Mouse (Mus musculus) left cerebral cortex, adult 8-10 months (tissue): ENCODE data around the gene E130311K13Rik. TPM values are rescaled to one million over a fixed set of nuclear protein-coding genes. Genes with fewer than 3 reads are reported as not detected.

Experiments used
- DNase-seq, 2 experiments: peaks; one replicate each; pipeline ENCODE4 v3.0.0; 2022; ENCODE audit warnings: low spot score in 2 of 2
- total RNA-seq, 4 experiments: library from RNA; stranded (reverse); gene quantifications; 2 replicates each; pipeline ENCODE4 v1.2.4; 2022

E130311K13Rik gene
- total RNA-seq, 4 experiments from 2014 or later = 12.1 to 15.5 (median 13.4) TPM

DNA sequence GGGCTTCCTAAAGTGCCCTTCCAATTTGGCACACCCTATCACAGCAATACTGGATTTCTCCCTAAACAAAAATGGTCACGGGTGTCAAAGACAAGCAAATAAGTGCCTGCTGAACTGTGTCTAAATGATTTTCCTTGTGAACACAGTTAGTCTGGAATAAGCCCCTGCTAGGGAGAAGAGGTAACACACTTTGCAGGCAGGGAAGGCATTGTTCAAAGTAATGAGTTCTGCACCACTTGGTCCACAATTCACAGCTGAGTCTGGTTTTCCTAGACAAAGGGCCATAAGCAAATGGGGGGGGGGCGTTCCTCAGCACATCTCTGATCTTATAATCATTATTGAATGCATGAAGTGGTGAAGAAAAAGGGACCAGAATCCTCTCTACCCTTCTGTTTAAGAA lies 33.5 kb downstream of the E130311K13Rik start:
- no peak for DNase-seq

- no peak for DNase-seq
Measured at GRCm38 (mm10) chr3:63893677-63894076, 35.6 kb downstream of the E130311K13Rik start.

DNA sequence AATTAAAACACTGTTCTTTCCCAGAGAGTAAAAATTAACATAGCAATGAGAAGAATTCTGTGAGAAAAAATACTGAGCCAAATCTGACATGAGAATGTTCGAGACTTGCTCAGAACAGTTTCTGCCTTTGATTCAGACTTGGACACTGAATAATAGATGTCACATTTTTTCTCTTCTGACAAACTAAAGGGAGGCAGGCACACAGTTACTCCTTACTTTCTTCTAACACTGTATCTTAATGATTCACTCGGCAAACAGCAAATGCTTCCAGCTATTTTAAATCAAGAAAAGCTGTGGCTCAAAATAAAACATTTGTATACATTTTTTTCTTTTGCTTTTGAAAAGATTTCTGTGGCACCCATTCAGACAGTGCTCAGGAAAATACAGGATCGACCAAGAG lies 37.1 kb downstream of the E130311K13Rik start:
- DNase-seq = no peak

- no peak for DNase-seq
Measured at GRCm38 (mm10) chr3:63881065-63881464, 48.2 kb downstream of the E130311K13Rik start.

DNA sequence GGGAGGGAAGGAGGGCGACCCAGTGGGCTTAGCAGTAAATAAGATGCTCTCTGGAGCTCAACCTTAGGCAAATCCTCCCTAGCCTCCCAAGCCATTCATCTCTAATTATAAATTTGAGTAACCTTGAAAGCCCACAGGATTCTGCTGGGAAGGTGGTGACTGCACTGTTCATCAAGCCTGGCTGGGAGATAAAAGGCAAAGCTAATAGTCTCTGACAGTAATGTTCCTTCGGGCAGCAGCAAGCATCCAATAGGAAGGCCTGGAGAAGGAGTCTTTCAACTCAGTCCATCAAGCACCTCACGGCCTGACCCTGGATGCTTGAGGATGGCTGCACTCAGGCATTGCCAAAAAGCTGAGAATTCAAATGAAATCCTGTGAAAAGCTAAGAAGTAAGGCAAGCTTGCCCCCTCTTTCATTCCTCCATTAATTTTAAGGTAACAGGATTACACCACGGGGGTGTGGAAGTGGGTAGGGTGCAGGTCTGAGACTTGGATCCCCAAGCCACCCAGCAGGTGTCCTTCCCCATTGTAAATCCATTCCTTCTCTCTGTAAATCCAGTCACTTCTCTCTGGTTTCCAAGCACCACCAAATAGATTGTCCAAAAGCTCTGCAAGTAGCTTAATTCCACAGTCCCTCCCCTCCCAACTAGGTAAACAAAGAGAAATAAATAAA lies 50.1 kb downstream of the E130311K13Rik start:
- DNase-seq = no peak

DNA sequence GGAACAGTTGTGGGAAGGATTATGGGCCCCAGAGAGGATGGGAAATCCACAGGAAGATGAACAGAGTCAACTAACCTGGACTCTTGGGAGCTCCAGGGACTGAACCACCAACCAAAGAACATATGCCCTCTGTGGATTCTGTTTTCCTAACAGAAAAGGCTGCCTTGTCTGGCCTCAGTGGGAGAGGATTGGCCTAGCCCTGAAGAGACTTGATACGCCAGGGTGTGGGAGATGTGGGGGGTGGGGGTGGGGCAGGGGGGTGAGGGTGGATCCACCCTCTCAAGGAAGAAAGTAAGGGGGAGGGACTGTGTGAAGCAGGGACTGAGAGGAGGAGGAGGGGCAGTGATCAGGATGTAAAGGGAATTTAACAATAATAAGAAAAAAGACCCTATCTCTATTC lies 56.5 kb downstream of the E130311K13Rik start:
- DNase-seq = no peak

DNA sequence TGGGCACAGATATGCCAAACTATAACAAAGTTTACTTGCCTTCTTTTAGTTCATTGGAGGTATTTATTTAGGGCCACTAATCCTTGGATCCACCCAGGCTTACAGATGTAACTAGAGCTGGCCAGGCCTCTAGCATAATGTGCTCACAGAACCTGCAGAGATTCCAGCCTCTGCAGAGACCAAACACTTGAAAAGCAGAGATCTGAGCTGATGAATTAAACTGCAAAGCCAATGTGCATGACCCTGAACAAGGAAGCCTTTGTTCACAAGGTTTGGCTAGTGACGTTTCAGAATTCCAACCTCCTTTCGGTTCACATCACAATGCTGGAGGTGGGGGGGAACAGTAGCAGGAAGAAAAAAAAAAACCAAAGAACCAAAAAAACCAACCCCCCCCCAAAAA lies 58.0 kb downstream of the E130311K13Rik start:
- no peak for DNase-seq

- DNase-seq = no peak
Measured at GRCm38 (mm10) chr3:63868285-63868684, 61.0 kb downstream of the E130311K13Rik start.

- no peak for DNase-seq
Measured at GRCm38 (mm10) chr3:63865069-63865468, 64.2 kb downstream of the E130311K13Rik start.

Other genes with a start within 250 kb of the E130311K13Rik start
- gene Plch1, start 30.0 kb downstream of the E130311K13Rik start, total RNA-seq = 1 to 10 TPM; 4.5 to 6.7 (median 6.5) TPM
- gene Slc33a1, start 35.3 kb upstream of the E130311K13Rik start, total RNA-seq = 10 to 100 TPM; 25.2 to 27.9 (median 26.1) TPM
- 10 to 100 TPM; 42.0 to 52.1 (median 46.1) TPM for gene Gmps, start 46.6 kb upstream of the E130311K13Rik start, total RNA-seq
- 1 to 10 TPM in 1 of 4 experiments, under 1 TPM in 3; 0.48 to 1.0 (median 0.73) TPM for gene Vmn2r1, start 152.1 kb upstream of the E130311K13Rik start, total RNA-seq
- gene Vmn2r2, start 212.5 kb upstream of the E130311K13Rik start, total RNA-seq = not detected